Mouse (Mus musculus): Measurements from ENCODE around the gene Ank2. TPM values are rescaled to one million over a fixed set of nuclear protein-coding genes. Genes with fewer than 3 reads are reported as not detected.

The Ank2 gene
- polyA plus RNA-seq, 1 experiment = 5.7 TPM

- 81% methylated on average over 9 of the region's 9 CpGs for WGBS
Measured at GRCm38 (mm10) chr3:127294610-127295349, 204.4 kb downstream of the Ank2 start.

GRCm38 (mm10) chr3:127294079-127294478 lies 205.1 kb downstream of the Ank2 start:
- H3K4me1 ChIP-seq (ENCODE audit: control insufficient read depth, insufficient read depth, low read length) = no peaks in the 10 kb centered on the region
- H3K36me3 ChIP-seq (ENCODE audit: control insufficient read depth, insufficient read depth, low read length) = no peaks in the 10 kb centered on the region
- no peak overlapping the region for H3K4me3 ChIP-seq (ENCODE audit: insufficient read depth, low read depth, low read length)
- H3K27ac ChIP-seq (ENCODE audit: insufficient read depth, low read depth, low read length) = no peak overlapping the region
- TF ChIP-seq POLR2A (IDR thresholded peaks at IDR 0.05; ENCODE audit: low read depth, low read length) (no peak), CTCF (conservative IDR thresholded peaks at IDR 0.05; ENCODE audit: insufficient read depth, insufficient read length, low read depth, low read length) (no peak)
- whole genome bisulfite sequencing = 82% methylated on average over 14 of the region's 14 CpGs
- H3K27me3 ChIP-seq (replicated peaks; ENCODE audit: control insufficient read depth, insufficient read depth, low read length) = no peaks in the 10 kb centered on the region
- DNase-seq = no peak

More at GRCm38 (mm10) chr3:127294610-127295349, 204.4 kb downstream of the Ank2 start:
- Histone ChIP-seq H3K36me3 (ENCODE audit: control insufficient read depth, insufficient read depth, low read length) (no peaks in the 10 kb centered on the region), H3K27me3 (replicated peaks; ENCODE audit: control insufficient read depth, insufficient read depth, low read length) (no peaks in the 10 kb centered on the region), H3K4me3 (ENCODE audit: insufficient read depth, low read depth, low read length) (no peak overlapping the region), H3K4me1 (ENCODE audit: control insufficient read depth, insufficient read depth, low read length) (no peaks in the 10 kb centered on the region), H3K27ac (ENCODE audit: insufficient read depth, low read depth, low read length) (no peak overlapping the region)
- TF ChIP-seq POLR2A (IDR thresholded peaks at IDR 0.05; ENCODE audit: low read depth, low read length) (no peak), CTCF (conservative IDR thresholded peaks at IDR 0.05; ENCODE audit: insufficient read depth, insufficient read length, low read depth, low read length) (no peak)
- no peak for DNase-seq

- 84% methylated on average over 9 of the region's 9 CpGs for WGBS
- no peak for DNase-seq
- Histone ChIP-seq H3K4me3 (ENCODE audit: insufficient read depth, low read depth, low read length) (no peak overlapping the region), H3K27me3 (replicated peaks; ENCODE audit: control insufficient read depth, insufficient read depth, low read length) (no peaks in the 10 kb centered on the region), H3K27ac (ENCODE audit: insufficient read depth, low read depth, low read length) (no peak overlapping the region), H3K36me3 (ENCODE audit: control insufficient read depth, insufficient read depth, low read length) (no peaks in the 10 kb centered on the region), H3K4me1 (ENCODE audit: control insufficient read depth, insufficient read depth, low read length) (no peaks in the 10 kb centered on the region)
- no peak for TF ChIP-seq CTCF (conservative IDR thresholded peaks at IDR 0.05; ENCODE audit: insufficient read depth, insufficient read length, low read depth, low read length)
- no peak for TF ChIP-seq POLR2A (IDR thresholded peaks at IDR 0.05; ENCODE audit: low read depth, low read length)
Measured at GRCm38 (mm10) chr3:127293479-127293874, 205.7 kb downstream of the Ank2 start.

- H3K4me1 ChIP-seq (ENCODE audit: control insufficient read depth, insufficient read depth, low read length) = no peaks in the 10 kb centered on the region
- no peaks in the 10 kb centered on the region for H3K36me3 ChIP-seq (ENCODE audit: control insufficient read depth, insufficient read depth, low read length)
- DNase-seq = no peak
- H3K27ac ChIP-seq (ENCODE audit: insufficient read depth, low read depth, low read length) = no peak overlapping the region
- 85% methylated on average over 10 of the region's 10 CpGs for WGBS
- TF ChIP-seq POLR2A (IDR thresholded peaks at IDR 0.05; ENCODE audit: low read depth, low read length) = no peak
- no peak for TF ChIP-seq CTCF (conservative IDR thresholded peaks at IDR 0.05; ENCODE audit: insufficient read depth, insufficient read length, low read depth, low read length)
- H3K27me3 ChIP-seq (replicated peaks; ENCODE audit: control insufficient read depth, insufficient read depth, low read length) = no peaks in the 10 kb centered on the region
- no peak overlapping the region for H3K4me3 ChIP-seq (ENCODE audit: insufficient read depth, low read depth, low read length)
Measured at GRCm38 (mm10) chr3:127292864-127293478, 206.2 kb downstream of the Ank2 start.

GRCm38 (mm10) chr3:127282277-127282676 lies 216.9 kb downstream of the Ank2 start:
- H3K4me1 ChIP-seq (ENCODE audit: control insufficient read depth, insufficient read depth, low read length) = no peaks in the 10 kb centered on the region
- no peak overlapping the region for H3K27ac ChIP-seq (ENCODE audit: insufficient read depth, low read depth, low read length)
- no peak for TF ChIP-seq POLR2A (IDR thresholded peaks at IDR 0.05; ENCODE audit: low read depth, low read length)
- no peak for TF ChIP-seq CTCF (conservative IDR thresholded peaks at IDR 0.05; ENCODE audit: insufficient read depth, insufficient read length, low read depth, low read length)
- 84% methylated on average over 5 of the region's 5 CpGs for whole genome bisulfite sequencing
- no peaks in the 10 kb centered on the region for H3K36me3 ChIP-seq (ENCODE audit: control insufficient read depth, insufficient read depth, low read length)
- DNase-seq = no peak
- H3K4me3 ChIP-seq (ENCODE audit: insufficient read depth, low read depth, low read length) = no peak overlapping the region
- no peaks in the 10 kb centered on the region for H3K27me3 ChIP-seq (replicated peaks; ENCODE audit: control insufficient read depth, insufficient read depth, low read length)

GRCm38 (mm10) chr3:127281390-127281789 lies 217.8 kb downstream of the Ank2 start:
- TF ChIP-seq CTCF (conservative IDR thresholded peaks at IDR 0.05; ENCODE audit: insufficient read depth, insufficient read length, low read depth, low read length) (no peak), POLR2A (IDR thresholded peaks at IDR 0.05; ENCODE audit: low read depth, low read length) (no peak)
- H3K27ac ChIP-seq (ENCODE audit: insufficient read depth, low read depth, low read length) = no peak overlapping the region
- WGBS = 81% methylated on average over 3 of the region's 3 CpGs
- H3K36me3 ChIP-seq (ENCODE audit: control insufficient read depth, insufficient read depth, low read length) = no peaks in the 10 kb centered on the region
- DNase-seq = no peak
- no peaks in the 10 kb centered on the region for H3K4me1 ChIP-seq (ENCODE audit: control insufficient read depth, insufficient read depth, low read length)
- H3K27me3 ChIP-seq (replicated peaks; ENCODE audit: control insufficient read depth, insufficient read depth, low read length) = no peaks in the 10 kb centered on the region
- no peak overlapping the region for H3K4me3 ChIP-seq (ENCODE audit: insufficient read depth, low read depth, low read length)

GRCm38 (mm10) chr3:127280376-127280775 lies 218.8 kb downstream of the Ank2 start:
- Histone ChIP-seq H3K4me3 (ENCODE audit: insufficient read depth, low read depth, low read length) (no peak overlapping the region), H3K36me3 (ENCODE audit: control insufficient read depth, insufficient read depth, low read length) (no peaks in the 10 kb centered on the region), H3K4me1 (ENCODE audit: control insufficient read depth, insufficient read depth, low read length) (no peaks in the 10 kb centered on the region), H3K27ac (ENCODE audit: insufficient read depth, low read depth, low read length) (no peak overlapping the region), H3K27me3 (replicated peaks; ENCODE audit: control insufficient read depth, insufficient read depth, low read length) (no peaks in the 10 kb centered on the region)
- no peak for DNase-seq
- TF ChIP-seq CTCF (conservative IDR thresholded peaks at IDR 0.05; ENCODE audit: insufficient read depth, insufficient read length, low read depth, low read length) = no peak
- TF ChIP-seq POLR2A (IDR thresholded peaks at IDR 0.05; ENCODE audit: low read depth, low read length) = no peak

Data from kidney, adult 2 months (tissue).